Mouse (Mus musculus): ENCODE results near the gene Syne3.

The Syne3 gene

GRCm38 (mm10) chr12:104917927-104918326, 91.7 kb downstream of the Syne3 start:
- no peak for DNase-seq

GRCm38 (mm10) chr12:104917297-104917696, 92.3 kb downstream of the Syne3 start:
- DNase-seq, result no peak

GRCm38 (mm10) chr12:104916776-104917175, 92.8 kb downstream of the Syne3 start:
- DNase-seq, result no peak

- DNase-seq, result no peak
These were observed 93.9 kb downstream of the Syne3 start for GRCm38 (mm10) chr12:104915681-104916080.

GRCm38 (mm10) chr12:104912990-104913389, 96.6 kb downstream of the Syne3 start:
- no peak for DNase-seq

- DNase-seq, result no peak
These were observed 97.2 kb downstream of the Syne3 start for GRCm38 (mm10) chr12:104912281-104912933.

- no peak for DNase-seq
These were observed 99.9 kb downstream of the Syne3 start for GRCm38 (mm10) chr12:104909750-104910149.

GRCm38 (mm10) chr12:104908986-104909385, 100.6 kb downstream of the Syne3 start:
- no peak for DNase-seq

GRCm38 (mm10) chr12:104908024-104908781, 101.4 kb downstream of the Syne3 start:
- no peak for DNase-seq

- no peak for DNase-seq
These were observed 102.5 kb downstream of the Syne3 start for GRCm38 (mm10) chr12:104907133-104907532.

GRCm38 (mm10) chr12:104904138-104904537, 105.5 kb downstream of the Syne3 start:
- DNase-seq, result no peak

- DNase-seq, result no peak
These were observed 107.1 kb downstream of the Syne3 start for GRCm38 (mm10) chr12:104902392-104903053.

- no peak for DNase-seq
These were observed 108.3 kb downstream of the Syne3 start for GRCm38 (mm10) chr12:104901320-104901719.

- DNase-seq, result no peak
These were observed 109.8 kb downstream of the Syne3 start for GRCm38 (mm10) chr12:104899835-104900234.

GRCm38 (mm10) chr12:104899161-104899560, 110.4 kb downstream of the Syne3 start:
- DNase-seq, result no peak

- peak; percentile 76 for DNase-seq
These were observed 110.9 kb downstream of the Syne3 start for GRCm38 (mm10) chr12:104898718-104899117.

- DNase-seq, result peak; percentile 84
These were observed 112.5 kb downstream of the Syne3 start for GRCm38 (mm10) chr12:104897051-104897618.

- peak; percentile 91 for DNase-seq
These were observed 113.0 kb downstream of the Syne3 start for GRCm38 (mm10) chr12:104896640-104897039.

GRCm38 (mm10) chr12:104892245-104892644, 117.4 kb downstream of the Syne3 start:
- no peak for DNase-seq

GRCm38 (mm10) chr12:104890066-104890465, 119.5 kb downstream of the Syne3 start:
- no peak for DNase-seq

GRCm38 (mm10) chr12:104886104-104886503, 123.5 kb downstream of the Syne3 start:
- no peak for DNase-seq

- no peak for DNase-seq
These were observed 127.1 kb downstream of the Syne3 start for GRCm38 (mm10) chr12:104882533-104882932.

- DNase-seq, result no peak
These were observed 127.5 kb downstream of the Syne3 start for GRCm38 (mm10) chr12:104882061-104882460.
